Mouse (Mus musculus) MN1 (cell line): ENCODE data around the gene Gp1ba.

Source experiments
- DNase-seq: peaks from one replicate; pipeline ENCODE4 v3.0.0-alpha.2; 2016; ENCODE audit warnings: low spot score

Gp1ba gene

DNA sequence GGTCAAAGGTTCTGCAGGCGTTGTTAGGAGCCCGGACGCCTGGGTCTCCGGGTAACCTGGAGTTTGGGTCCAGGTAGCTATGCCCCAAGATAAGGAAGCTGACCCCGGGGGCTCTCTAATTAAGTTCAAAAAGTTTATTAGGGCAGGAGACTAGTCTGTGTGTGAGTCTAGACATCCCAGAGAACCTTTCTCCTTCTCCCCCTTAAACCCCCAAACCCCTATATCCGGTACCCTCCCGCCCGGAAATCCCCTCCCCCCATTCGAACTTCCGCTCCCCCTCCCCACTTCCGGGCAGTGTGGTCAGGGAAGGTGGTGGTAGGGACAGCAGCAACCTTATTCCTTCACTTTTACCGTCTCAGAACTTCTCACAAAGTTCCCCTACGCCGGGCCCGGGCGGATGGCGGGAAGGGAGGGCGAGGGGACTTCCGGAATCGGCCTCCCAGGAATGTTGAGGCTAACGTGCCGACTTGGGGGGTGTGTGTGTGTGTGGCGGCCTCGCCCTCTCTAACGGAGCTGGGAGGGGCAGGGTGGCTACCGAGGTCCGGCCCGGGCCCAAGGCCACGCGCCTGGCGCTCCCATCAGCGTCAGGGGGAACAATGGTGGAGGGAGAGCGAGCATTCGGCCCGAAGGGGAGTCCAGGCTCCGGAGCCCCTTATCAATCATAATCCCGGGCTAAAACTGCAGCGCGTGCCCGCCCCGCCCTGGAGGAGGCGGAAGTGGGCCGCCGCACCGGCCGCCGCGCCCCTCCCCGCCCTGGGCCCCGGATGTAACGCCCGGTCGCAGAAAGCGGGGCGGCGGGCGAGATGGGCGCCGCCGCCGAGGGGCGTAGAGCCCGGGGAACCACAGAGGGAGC, 14.6 kb downstream of the Gp1ba start:
- peak; percentile 62 for DNase-seq

DNA sequence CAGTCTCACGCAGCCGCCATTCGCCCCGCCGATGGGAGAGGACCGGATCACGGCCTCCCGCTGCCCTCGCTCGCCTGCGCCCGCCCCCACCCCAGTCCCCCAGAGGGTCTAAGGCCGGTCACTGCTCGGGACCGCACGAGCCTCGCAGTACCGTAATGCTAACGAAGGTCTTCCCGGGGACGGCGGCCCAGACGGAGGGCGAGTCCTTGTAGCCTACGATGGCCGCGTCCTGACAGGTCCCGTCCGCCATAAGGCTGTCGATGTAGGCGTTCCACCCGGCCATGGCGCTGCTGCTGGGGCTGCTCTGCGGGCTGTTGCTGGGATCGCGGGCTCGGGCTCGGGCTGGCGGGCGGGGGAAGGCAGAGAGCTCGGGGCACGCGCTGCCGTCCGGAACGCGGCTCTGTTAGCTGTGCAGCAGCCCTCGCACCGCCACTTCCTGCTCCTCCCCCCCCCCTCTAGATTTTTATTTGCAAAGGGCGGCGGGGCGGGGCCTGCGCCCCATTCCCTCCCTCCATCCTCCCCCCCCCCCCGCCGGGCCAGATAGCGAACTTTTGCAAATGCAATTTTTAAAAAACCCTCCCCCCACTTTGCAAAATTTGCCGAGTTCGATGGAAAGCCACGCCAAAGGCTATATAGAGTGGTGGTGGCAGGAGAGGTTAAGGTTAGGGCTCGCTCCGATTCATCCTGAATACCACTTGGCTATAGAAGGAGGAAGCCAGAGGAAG, 15.4 kb downstream of the Gp1ba start, which contains the start of gene Pfn1:
Pfn1 (minus strand) TSS at position 447 of the 725 bp plus-strand sequence.
- peak; percentile 67 for DNase-seq

DNA sequence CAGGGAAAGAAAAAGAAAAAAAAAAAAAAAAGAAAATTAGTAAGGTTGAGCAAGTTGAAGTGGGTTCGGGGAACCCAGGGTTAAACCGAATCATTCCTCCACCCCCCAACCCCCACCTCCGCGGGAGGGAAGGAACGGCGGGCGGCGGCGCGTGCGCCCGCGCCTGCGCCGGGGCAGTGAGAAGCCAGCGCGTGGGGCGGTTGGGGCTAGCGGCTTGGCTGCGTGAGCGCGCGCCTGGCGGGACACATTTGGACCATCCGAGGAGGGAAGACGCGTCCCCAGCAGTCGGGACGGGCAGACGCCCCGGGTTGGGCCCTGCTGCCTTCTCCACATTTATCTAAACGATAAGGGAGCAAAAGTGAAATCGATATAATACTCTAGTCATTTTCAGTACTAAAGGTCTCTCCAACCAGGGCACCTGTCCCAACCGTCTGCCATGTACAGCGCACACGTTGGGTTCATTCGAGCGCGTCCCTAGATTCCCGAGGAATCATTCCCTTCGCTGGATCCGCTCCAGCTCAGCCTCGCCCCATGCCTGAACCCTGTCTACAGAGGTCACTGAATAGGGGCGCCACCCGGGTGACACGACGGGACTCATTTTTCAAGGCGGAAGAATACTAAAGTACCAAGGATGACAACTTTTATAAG, 16.1 kb downstream of the Gp1ba start:
- peak; percentile 85 for DNase-seq

DNA sequence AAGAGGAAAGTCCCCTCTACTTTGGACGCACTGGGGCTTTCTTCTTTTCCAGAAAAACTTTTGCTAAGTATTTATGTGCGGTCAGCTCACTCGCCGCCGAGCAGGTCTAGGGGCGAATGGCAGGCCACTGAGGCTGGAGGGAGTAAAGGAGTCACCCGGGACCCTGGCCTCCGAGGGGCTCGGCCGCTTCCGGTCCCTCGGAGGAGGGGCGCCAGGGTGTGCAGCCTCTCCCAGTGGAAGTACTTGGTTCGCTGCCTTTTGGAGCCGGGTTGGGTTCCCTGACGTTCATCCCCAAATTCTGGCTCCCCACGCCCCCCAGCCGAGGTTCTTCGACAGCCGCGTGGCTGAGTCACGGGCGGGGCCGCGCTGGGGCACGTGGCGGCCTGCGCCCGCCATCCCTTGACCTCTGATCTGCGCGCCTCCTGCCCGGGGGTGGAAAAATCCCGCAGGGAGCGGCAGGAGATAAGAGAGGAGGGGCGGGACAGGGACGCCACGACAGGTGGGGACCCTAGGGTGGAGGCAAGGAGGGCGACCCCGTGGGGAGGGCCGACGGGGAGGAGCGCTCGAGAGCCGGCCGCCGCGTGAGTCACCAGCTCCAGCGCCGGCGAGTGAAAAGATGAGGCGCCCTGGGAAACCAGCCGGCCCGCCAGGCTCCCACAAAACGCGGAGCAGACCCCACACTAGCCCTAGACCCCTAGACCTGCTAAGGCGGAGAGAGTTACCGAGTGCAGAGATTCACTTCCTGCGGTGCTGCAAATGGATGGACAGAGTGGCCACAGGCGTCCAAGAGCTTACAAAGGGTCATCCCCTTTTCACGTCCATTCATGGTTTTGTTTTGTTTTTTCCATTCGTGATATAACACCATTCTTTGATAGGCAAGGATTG, 16.9 kb downstream of the Gp1ba start:
- DNase-seq, result peak; percentile 60

- peak; percentile 45 for DNase-seq
These were observed 17.6 kb downstream of the Gp1ba start for GRCm38 (mm10) chr11:70656456-70656927.

DNA sequence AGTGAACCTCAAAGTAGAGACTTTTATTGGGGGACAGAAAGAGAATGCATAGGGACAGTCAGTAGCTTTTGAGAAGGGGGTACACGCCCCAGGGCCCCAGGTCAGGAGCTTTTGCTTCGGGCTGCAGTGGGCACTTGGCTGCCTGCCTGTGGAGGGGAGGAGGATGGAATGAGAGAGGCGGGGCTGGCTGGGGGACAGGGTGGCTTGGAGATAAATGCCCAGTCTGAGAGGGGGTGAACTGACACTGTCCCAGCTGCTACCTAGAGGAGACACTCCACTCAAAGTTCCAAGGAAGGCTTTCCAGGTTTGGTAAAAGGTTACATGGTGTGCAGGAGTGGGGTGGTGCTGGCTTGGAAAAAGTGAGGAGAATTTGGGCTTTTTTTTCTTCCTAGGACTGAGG, 18.0 kb downstream of the Gp1ba start, which contains the start of gene Eno3:
Eno3 (plus strand) TSS at position 239 of the 400 bp plus-strand sequence.
- DNase-seq, result no peak

DNA sequence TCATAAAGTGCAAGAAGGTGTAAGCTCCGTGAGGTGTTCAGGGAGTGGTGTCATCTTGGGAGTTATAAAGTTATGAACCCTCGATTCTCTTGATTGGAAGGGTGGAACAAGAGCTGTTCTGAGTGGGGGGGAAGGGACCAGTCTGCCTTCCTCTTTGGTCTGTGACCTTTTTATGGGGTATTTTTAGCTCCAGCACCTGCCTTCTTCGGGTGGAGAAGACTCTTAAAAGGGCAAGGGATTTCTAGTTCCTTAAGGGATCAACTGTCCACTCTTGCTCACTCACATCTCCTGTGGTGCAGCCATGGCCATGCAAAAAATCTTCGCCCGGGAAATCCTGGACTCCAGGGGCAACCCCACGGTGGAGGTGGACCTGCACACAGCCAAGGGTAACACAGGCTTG, 18.7 kb downstream of the Gp1ba start:
- no peak for DNase-seq

DNA sequence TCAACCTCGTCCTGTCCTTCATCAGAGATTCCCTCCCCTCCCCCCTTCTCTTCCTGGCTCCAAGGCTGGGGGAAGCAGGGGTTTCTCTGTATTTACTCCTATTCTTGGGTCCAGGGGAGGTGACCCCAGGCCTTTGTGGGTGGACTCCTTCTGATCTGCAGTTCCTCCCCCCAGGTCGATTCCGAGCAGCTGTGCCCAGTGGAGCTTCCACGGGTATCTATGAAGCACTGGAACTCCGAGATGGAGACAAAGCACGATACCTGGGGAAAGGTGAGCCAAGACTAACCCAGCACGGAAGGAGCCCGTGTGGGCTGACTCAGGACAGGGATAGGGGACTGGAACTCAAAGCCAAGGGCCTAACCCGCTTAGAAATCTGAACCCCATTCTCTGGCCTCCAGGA, 19.1 kb downstream of the Gp1ba start:
- no peak for DNase-seq

GRCm38 (mm10) chr11:70658521-70658920, 19.6 kb downstream of the Gp1ba start:
- no peak for DNase-seq

DNA sequence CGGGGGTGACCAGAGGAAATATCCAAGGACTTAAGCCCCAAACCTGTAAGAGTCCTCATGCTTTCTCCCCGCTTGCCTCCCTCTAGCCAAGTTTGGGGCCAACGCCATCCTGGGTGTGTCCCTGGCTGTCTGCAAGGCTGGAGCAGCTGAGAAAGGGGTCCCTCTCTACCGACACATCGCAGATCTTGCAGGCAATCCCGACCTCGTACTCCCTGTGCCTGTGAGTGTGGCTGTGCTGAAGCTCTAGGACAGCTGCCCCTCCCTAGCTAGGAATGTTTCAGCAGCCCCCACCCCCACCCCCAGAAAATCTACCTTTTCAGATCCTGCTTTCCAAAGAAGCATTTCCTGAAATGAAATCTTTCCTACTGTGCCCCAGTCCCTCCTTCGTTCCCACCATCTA, 20.0 kb downstream of the Gp1ba start:
- DNase-seq, result no peak

- DNase-seq, result no peak
These were observed 21.6 kb downstream of the Gp1ba start for GRCm38 (mm10) chr11:70660571-70660970.

DNA sequence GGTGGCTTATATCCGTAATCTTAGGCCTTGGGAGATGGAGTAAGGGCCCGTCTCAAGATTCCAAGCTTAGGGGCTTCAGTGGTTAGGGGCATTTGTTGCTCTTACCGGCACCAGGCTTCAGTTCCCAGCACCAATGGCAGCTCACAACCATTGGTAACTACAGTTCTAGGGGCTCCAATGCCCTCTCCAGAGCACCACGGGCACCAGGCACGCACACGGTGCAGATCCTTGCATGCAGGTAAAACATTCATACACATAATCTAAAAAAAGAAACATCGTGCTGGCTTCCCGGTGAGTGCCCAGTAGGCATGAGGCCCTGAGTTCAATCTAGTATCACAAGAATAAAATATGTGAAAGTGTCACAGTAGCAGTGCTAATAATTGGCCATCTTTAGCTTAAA, 24.2 kb downstream of the Gp1ba start:
- DNase-seq, result no peak

GRCm38 (mm10) chr11:70663957-70664356, 25.0 kb downstream of the Gp1ba start:
- DNase-seq, result no peak

GRCm38 (mm10) chr11:70664741-70665140, 25.8 kb downstream of the Gp1ba start:
- no peak for DNase-seq

GRCm38 (mm10) chr11:70666687-70667086, 27.8 kb downstream of the Gp1ba start:
- no peak for DNase-seq

DNA sequence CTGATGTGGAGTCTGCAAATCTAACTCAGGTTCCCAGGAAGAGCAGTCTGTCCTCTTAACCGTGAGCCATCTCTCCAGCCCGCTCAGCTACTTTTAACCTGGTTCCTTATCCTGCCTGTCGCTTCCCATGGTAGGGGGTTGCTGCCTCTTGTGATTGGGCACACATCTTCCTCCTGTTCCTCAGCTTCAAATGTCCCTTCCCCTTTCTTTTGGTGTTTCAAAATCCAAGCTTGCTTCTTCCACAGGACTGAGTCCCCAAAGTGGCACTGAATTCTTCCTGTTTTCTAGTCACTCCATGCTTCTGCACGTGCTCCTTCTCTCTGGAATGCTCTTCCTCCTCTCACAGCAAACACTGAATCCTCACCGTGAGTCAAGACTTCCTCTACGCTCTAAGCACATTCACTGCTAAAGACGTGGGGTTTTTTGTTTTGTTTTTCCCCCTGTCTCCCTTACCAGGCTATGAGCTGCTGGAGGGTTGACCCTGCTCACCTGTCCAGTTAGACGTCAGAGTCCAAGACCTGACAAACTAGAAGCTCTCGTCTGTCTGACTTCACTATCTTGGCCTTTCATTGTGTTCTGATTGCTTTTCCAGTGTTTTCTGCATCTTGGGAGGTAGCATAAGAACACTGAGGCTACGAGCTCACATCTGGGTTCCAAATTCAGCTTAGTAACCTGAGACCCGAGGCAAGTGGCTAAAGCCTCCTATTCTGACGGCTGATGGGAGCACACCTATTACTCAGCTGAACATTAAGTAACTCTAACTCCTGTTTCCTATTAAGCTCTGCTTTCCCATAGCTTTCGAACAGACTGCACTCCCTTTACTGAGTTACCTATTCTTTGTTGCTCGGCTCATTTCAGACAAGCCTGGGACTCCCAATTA, 28.6 kb downstream of the Gp1ba start:
- no peak for DNase-seq

- no peak for DNase-seq
These were observed 29.4 kb downstream of the Gp1ba start for GRCm38 (mm10) chr11:70668335-70668770.

DNA sequence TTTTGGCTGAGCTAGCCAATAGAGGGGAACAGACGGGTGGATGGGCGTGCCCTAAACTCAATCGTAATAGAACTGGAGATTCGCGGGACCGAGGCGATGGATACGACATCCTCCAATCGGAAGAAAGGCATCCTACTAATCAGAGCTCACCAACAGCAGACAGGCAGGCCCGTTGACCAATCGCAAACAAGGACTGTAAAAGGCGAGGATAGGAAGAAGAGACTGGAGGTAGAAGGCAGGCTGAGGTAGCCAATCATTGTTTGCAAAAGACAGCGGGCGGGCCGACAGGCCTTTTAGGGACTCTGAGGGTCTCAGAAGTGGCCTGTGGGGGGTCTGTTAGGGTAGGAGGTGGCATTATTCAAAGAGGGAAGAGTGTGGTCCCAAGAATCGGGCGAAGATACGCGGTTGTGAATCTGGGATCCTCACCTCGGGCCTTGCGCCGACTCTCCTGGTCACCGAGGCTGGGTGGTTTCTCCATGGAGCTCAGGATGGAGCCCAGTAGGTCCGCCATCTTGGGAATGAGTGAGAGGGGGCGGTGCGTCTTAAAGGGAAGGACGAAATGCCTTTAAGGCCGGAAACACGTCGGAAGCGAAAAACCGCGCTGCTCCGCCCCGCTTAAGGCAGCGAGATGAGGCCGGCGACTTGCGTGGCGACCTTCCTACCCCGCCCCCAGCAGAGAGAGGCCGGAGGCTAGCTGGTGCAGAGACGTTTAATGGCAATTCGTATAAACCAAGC, 30.0 kb downstream of the Gp1ba start, which contains the start of gene Spag7:
Spag7 (minus strand) TSS at position 646 of the 735 bp plus-strand sequence.
- peak; percentile 98 for DNase-seq

- peak; percentile 81 for DNase-seq
These were observed 30.8 kb downstream of the Gp1ba start for GRCm38 (mm10) chr11:70669582-70670345.
